Mouse (Mus musculus) bone marrow, adult 2 months (tissue): ENCODE data around the gene Rmnd5b.

Source experiments
- CTCF ChIP-seq: fragments of 200-500 bp; IDR thresholded peaks from 2 replicates; pipeline ENCODE4 v1.5.1; 2011; ENCODE audit warnings: low read length, control low read depth; ENCODE audit not compliant: control insufficient read depth, insufficient read depth
- POLR2A ChIP-seq: fragments of 200-500 bp; IDR thresholded peaks from 2 replicates; pipeline ENCODE4 v1.6.1; 2011; ENCODE audit warnings: low read depth, mild to moderate bottlenecking, control low read depth, low read length, borderline replicate concordance; ENCODE audit not compliant: control insufficient read depth

DNA sequence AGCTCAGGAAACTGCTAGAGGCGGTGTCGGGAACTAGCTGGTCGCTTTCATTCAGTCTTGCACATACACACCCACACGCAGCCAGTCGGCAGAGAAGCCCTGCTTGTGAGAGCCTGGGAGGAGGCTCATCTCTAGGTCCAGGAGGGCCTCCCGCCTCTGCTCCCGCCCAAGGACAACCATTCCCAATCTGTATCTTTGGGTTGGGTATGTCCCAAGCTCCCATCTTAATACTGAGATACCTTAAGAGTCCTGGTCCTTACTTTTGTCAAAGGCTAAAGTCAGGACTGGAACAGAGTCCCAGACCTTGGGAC lies 14.1 kb upstream of the Rmnd5b start:
- no peak for TF ChIP-seq CTCF
- TF ChIP-seq POLR2A: no peak
